Mouse (Mus musculus) bone marrow, adult 2 months (tissue): ENCODE results near the gene Ccdc51.

Experiments used
- CTCF ChIP-seq: fragments of 200-500 bp; IDR thresholded peaks from 2 replicates; pipeline ENCODE4 v1.5.1; 2011; ENCODE audit warnings: low read length, control low read depth; ENCODE audit not compliant: control insufficient read depth, insufficient read depth
- POLR2A ChIP-seq: fragments of 200-500 bp; IDR thresholded peaks from 2 replicates; pipeline ENCODE4 v1.6.1; 2011; ENCODE audit warnings: low read depth, mild to moderate bottlenecking, control low read depth, low read length, borderline replicate concordance; ENCODE audit not compliant: control insufficient read depth

GRCm38 (mm10) chr9:109103250-109103649, 21.0 kb downstream of the Ccdc51 start:
- TF ChIP-seq POLR2A (no peak), CTCF (no peak)
